In genomic region chr6:34235132-34235531, GRCm38 (mm10) we compare ENCODE assay signal across 18 mouse cellular contexts. TPM values are rescaled to one million over a fixed set of nuclear protein-coding genes. Genes with fewer than 3 reads are reported as not detected.
DNase-seq lines count a peak whose midpoint lies in the region; ATAC-seq lines count a peak whose summit lies in the region.
"Had no signal": no experiment of that assay in that cellular context is flagged by ENCODE, and none has a peak within 500 bp of the region (broad histone marks: within the 10 kb centered on the region; RNA-seq: fewer than 3 reads in every experiment).

No protein-coding gene starts in this region.

- WGBS in kidney, embryonic 15.5 days = 50% methylated on average over 10 of the region's 10 CpGs
- WGBS in forebrain, embryonic 16.5 days = 34% methylated on average over 10 of the region's 10 CpGs

- no peaks in the 10 kb centered on the region for H3K9me3 ChIP-seq in kidney, embryonic 15.5 days (replicated peaks)
- H3K9me3 ChIP-seq in forebrain, embryonic 16.5 days (ENCODE audit: control insufficient read depth, low read length) = no peaks in the 10 kb centered on the region
- H3K9me3 ChIP-seq: embryonic facial prominence, embryonic 15.5 days; heart, embryonic 12.5 days; hindbrain, embryonic 12.5 days had no signal

- DNase-seq in kidney, adult 11 months = peak; percentile 37
- DNase-seq in kidney, postnatal 10 days = peak; percentile 49
- DNase-seq in lung, postnatal 14 days = peak; percentile 15
- no peak for DNase-seq in layer of hippocampus, postnatal 25 days (ENCODE audit: extremely low spot score in 1 of 2, low spot score in 1 of 2)
- DNase-seq in urinary bladder, postnatal 14 days (ENCODE audit: low spot score) = no peak
- DNase-seq: cerebellum, postnatal 25 days; gastrocnemius, postnatal 36 days; liver; spleen, adult 18-20 months; thymus, postnatal 25 days had no signal

- H3K27ac ChIP-seq in kidney, embryonic 15.5 days = no peak overlapping the region
- peak overlapping the region; percentile 60 for H3K27ac ChIP-seq in brown adipose tissue, adult 24 weeks (replicated peaks; ENCODE audit: low read depth, low read length)
- H3K27ac ChIP-seq in forebrain, embryonic 16.5 days (ENCODE audit: low read length) = no peak overlapping the region
- H3K27ac ChIP-seq: embryonic facial prominence, embryonic 15.5 days; hindbrain, embryonic 12.5 days; left cerebral cortex, adult 2 months; stomach, postnatal 0 days had no signal

- peaks cover 8% of the 10 kb centered on the region; the same call in 1 of the 2 replicates for H3K4me1 ChIP-seq in kidney, embryonic 15.5 days
- peaks cover 5% of the 10 kb centered on the region; the same call in 1 of the 2 replicates for H3K4me1 ChIP-seq in brown adipose tissue, adult 24 weeks (ENCODE audit: control insufficient read depth, insufficient read depth, insufficient read length, low read length)
- H3K4me1 ChIP-seq in forebrain, embryonic 16.5 days (replicated peaks; ENCODE audit: control insufficient read depth, insufficient read depth, low read length) = peaks cover 8% of the 10 kb centered on the region; the same call in 1 of the 2 replicates
- H3K4me1 ChIP-seq: embryonic facial prominence, embryonic 15.5 days had no signal

- H3K36me3 ChIP-seq in kidney, embryonic 15.5 days = no peaks in the 10 kb centered on the region
- no peaks in the 10 kb centered on the region for H3K36me3 ChIP-seq in forebrain, embryonic 16.5 days (ENCODE audit: control insufficient read depth, insufficient read depth)
- H3K36me3 ChIP-seq: embryonic facial prominence, embryonic 15.5 days; heart, embryonic 12.5 days; hindbrain, embryonic 12.5 days had no signal

- no peak for ATAC-seq in kidney, embryonic 15.5 days (replicated peaks; ENCODE audit: low FRiP score)
- ATAC-seq in forebrain, embryonic 16.5 days = no peak

- H3K4me2 ChIP-seq in kidney, embryonic 15.5 days = no peak overlapping the region
- H3K4me2 ChIP-seq in forebrain, embryonic 16.5 days (ENCODE audit: low read length) = no peak overlapping the region
- H3K4me2 ChIP-seq: embryonic facial prominence, embryonic 15.5 days; heart, embryonic 12.5 days; hindbrain, embryonic 12.5 days had no signal

- no peaks in the 10 kb centered on the region for H3K27me3 ChIP-seq in kidney, embryonic 15.5 days
- no peaks in the 10 kb centered on the region for H3K27me3 ChIP-seq in forebrain, embryonic 16.5 days (replicated peaks; ENCODE audit: control insufficient read depth, insufficient read depth, low read length)
- H3K27me3 ChIP-seq: embryonic facial prominence, embryonic 15.5 days; heart, embryonic 12.5 days; hindbrain, embryonic 12.5 days had no signal

- no peak overlapping the region for H3K9ac ChIP-seq in kidney, embryonic 15.5 days
- no peak overlapping the region for H3K9ac ChIP-seq in forebrain, embryonic 16.5 days (replicated peaks; ENCODE audit: low read depth, low read length)
- H3K9ac ChIP-seq: embryonic facial prominence, embryonic 15.5 days; heart, embryonic 12.5 days; hindbrain, embryonic 12.5 days had no signal

- no peak overlapping the region for H3K4me3 ChIP-seq in kidney, embryonic 15.5 days (replicated peaks)
- no peak overlapping the region for H3K4me3 ChIP-seq in brown adipose tissue, adult 24 weeks (ENCODE audit: insufficient read depth, low read depth, low read length)
- H3K4me3 ChIP-seq in forebrain, embryonic 16.5 days (replicated peaks; ENCODE audit: low read length) = no peak overlapping the region
- H3K4me3 ChIP-seq: embryonic facial prominence, embryonic 15.5 days; heart, embryonic 12.5 days; hindbrain, embryonic 12.5 days; left cerebral cortex, adult 2 months had no signal

RNA-seq across cellular contexts. Expression of gene Slc35b4, which starts 58.2 kb away (rescaled TPM):
- 63.8 and 64.4 TPM in 2 replicates for polyA plus RNA-seq in kidney, embryonic 15.5 days (2015; fragmentation: Nextera tagmentation; extraction: Ambion mirVana)
- polyA plus RNA-seq in brown adipose tissue, adult 24 weeks (2012; ENCODE audit: insufficient read depth, insufficient read length, missing spikeins) = 6.6 and 13.8 TPM in 2 replicates
- total RNA-seq in layer of hippocampus, postnatal 25 days (2021) = 10 to 100 TPM; 55.2 to 58.2 TPM
- 49.0 and 52.7 TPM in 2 replicates for polyA plus RNA-seq in forebrain, embryonic 16.5 days (2015; fragmentation: Nextera tagmentation; extraction: Ambion mirVana)

Comparison
In these comparisons a context has a peak if more than half of its experiments do, and no peak if none do; other contexts are left out.
1. DNase-seq: peak in kidney, adult 11 months (single experiment), kidney, postnatal 10 days (single experiment) and lung, postnatal 14 days (single experiment); none in layer of hippocampus, postnatal 25 days (0 of 2) and urinary bladder, postnatal 14 days (single experiment).